Comparison of ENCODE assay signal across 8 mouse cellular contexts in genomic region chr12:91384281-91385017, GRCm38 (mm10). TPM values are rescaled to one million over a fixed set of nuclear protein-coding genes. Genes with fewer than 3 reads are reported as not detected.
DNase-seq lines count a peak whose midpoint lies in the region; ATAC-seq lines count a peak whose summit lies in the region.

Gene Cep128, minus strand, starts transcription at chr12:91384409.
Gene Tshr, plus strand, starts transcription at chr12:91384563.

- peak; percentile 92 to 97 for DNase-seq in adrenal gland, adult (ENCODE audit: inconsistent age in 2 of 2, low spot score in 1 of 2)
- DNase-seq in embryo, embryonic 10.5 days (ENCODE audit: low spot score), result peak; percentile 97
- peak; percentile 92 for DNase-seq in gastrocnemius, postnatal 14 days
- peak; percentile 91 to 94 for DNase-seq in left cerebral cortex, postnatal 10 days (ENCODE audit: extremely low spot score in 1 of 2, low spot score in 2 of 2)
- DNase-seq in right cerebral cortex, postnatal 25 days, result peak; percentile 88
- peak; percentile 81 to 90 for DNase-seq in urinary bladder, postnatal 4 days (ENCODE audit: low spot score in 2 of 2)

- intact Hi-C loops in gastrocnemius, postnatal 14 days (cut with DNase I; ENCODE audit: low total_unique reads), result no loop called here
- intact Hi-C loops in left cerebral cortex, postnatal 10 days (cut with DNase I), result no loop called here

- ATAC-seq in inflammation-experienced regulatory T-cells, adult 6 months, result peak; percentile 100
- ATAC-seq in megakaryocyte-erythroid progenitor cell, adult 5-6 weeks (replicated peaks; ENCODE audit: low FRiP score, low TSS enrichment, poor library complexity, severe bottlenecking), result peak; percentile 95

RNA-seq across cellular contexts. Expression of gene Cep128, which starts in this region (rescaled TPM):
- total RNA-seq in gastrocnemius, postnatal 14 days (2021), result 1 to 10 TPM; 1.4 to 1.6 TPM
- 10 to 100 TPM in 2 of 3 experiments, 1 to 10 TPM in 1; 6.3 to 16.3 (median 12.1) TPM for polyA plus RNA-seq in inflammation-experienced regulatory T-cells, adult 6 months (2017; shearing (Covaris generic))
- 1 to 10 TPM; 6.8 to 7.6 TPM for total RNA-seq in left cerebral cortex, postnatal 10 days (2021)
- 62.2 and 81.3 TPM in 2 replicates for total RNA-seq in megakaryocyte-erythroid progenitor cell, adult 5-6 weeks (2014; fragmentation: Nextera tagmentation)
- total RNA-seq in megakaryocyte-erythroid progenitor cell, adult 5-6 weeks (2017), result 49.6 and 87.1 TPM in 2 replicates

RNA-seq across cellular contexts. Expression of gene Tshr, which starts in this region (rescaled TPM):
- total RNA-seq in gastrocnemius, postnatal 14 days (2021), result 1 to 10 TPM in 1 of 2 experiments, under 1 TPM in 1; 0.40 to 1.0 TPM
- not detected for polyA plus RNA-seq in inflammation-experienced regulatory T-cells, adult 6 months (2017; shearing (Covaris generic))
- total RNA-seq in left cerebral cortex, postnatal 10 days (2021), result 1 to 10 TPM; 2.0 to 2.9 TPM
- not detected in 2 replicates for total RNA-seq in megakaryocyte-erythroid progenitor cell, adult 5-6 weeks (2014; fragmentation: Nextera tagmentation)
- total RNA-seq in megakaryocyte-erythroid progenitor cell, adult 5-6 weeks (2017), result not detected in 2 replicates

Comparison
In these comparisons a context has a peak if more than half of its experiments do, and no peak if none do; other contexts are left out.
1. Peak in every context shown above with its lines: DNase-seq and ATAC-seq.
2. RNA of gene Cep128 (total RNA-seq): 49.6 to 87.1 TPM in megakaryocyte-erythroid progenitor cell, adult 5-6 weeks; 6.8 to 7.6 TPM in left cerebral cortex, postnatal 10 days and 1.4 to 1.6 TPM in gastrocnemius, postnatal 14 days; every median in the first group is over 4 times any median in the second.